Mouse (Mus musculus) retina, postnatal 7 days (tissue): ENCODE measurements at regions not wholly inside any gene's neighbourhood (a gene's known extent, or its start where the extent isn't known, plus 50 kb on each side); places are given as distances from the start of the nearest gene placed in this dataset.

Experiments used
- DNase-seq: peaks from one replicate; pipeline ENCODE4 v3.0.0-alpha.2; 2012; ENCODE audit warnings: low read depth, low spot score

DNA sequence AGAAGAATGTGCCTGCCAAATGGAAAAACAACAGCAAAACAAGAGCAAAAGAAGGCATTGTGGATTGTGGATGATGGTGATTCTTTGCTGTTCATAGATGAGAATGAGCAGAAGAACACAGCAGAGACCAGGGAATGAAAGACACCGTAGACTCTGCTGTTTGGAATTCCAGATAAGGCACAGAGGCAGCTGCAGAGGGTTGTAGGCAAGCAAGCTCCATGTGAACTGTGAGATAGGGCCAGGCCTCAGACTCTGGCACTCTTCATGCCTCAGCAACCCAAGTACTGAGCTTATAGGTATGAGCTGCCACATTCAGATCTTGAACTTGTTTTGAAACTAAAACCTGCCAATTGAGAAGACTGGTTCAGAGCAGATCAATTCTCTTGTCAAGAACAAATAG, 223.3 kb upstream of the Veph1 start:
- no peak for DNase-seq

DNA sequence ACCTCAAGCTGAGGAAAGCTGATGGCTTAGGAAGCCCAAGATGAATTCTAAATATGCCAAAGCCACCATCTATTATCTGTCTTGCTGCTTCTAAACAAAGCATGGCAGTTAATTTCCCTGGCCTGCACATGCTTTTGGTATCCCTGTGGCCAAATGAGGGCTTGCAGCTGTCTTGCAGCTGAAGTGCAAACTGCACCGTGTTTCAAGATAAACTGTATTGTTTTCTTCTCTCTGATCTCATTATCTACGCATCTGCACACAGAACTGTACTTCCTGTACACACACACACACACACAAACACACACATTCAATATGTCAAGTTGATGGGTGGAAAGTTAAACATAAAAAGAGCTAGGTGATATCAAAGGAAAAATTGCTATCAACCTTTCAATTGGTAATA, 221.7 kb upstream of the Veph1 start:
- DNase-seq: no peak

DNA sequence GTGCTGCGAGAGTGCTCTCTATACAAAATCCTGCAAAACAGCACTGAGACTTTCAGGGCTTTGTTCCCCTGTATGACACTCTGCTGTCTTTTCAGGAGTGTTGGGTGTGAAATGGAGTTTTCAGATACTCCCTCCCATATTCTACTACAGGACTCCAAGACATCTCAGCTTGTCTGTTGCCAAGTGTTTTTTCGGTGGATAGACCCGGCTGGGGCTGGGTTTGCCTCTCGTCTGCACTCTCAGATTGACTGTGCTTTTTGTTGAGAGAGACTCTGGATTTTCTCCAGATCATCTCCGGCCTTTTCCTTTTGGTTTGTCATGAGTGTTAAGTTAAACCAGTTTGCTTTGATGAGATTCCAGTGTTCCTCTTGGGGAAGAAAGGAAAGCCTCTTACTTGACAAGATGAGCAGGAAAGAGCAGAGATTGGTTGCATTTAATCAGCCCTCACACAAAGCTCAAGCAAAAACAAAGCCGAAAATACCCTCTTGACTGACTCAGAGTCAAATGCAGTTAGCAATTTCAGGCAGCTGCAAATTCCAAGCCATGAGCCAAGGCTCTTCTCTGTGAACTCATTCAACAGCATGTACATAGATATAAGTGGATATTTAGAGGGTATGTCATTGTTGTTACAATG, 219.3 kb upstream of the Veph1 start:
- DNase-seq: no peak

DNA sequence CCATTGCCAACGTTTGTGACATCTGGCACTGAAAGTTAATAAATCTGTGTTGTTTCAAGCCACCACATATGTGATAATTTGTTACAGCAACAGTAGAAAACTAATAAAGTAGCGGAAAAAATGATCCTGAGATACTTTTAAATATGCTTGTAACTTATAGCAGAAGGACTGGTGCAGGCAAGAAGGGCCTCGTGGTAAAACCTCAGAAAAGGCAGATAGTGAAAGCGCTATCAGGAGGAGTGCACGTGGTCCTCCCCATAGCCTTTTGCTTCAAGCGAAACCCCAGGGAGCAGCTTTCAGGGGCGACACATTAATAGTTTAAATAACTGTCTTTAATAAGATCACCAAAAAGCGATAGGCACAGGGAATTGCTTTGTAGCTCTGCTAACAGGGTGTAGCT, 217.9 kb upstream of the Veph1 start:
- no peak for DNase-seq

DNA sequence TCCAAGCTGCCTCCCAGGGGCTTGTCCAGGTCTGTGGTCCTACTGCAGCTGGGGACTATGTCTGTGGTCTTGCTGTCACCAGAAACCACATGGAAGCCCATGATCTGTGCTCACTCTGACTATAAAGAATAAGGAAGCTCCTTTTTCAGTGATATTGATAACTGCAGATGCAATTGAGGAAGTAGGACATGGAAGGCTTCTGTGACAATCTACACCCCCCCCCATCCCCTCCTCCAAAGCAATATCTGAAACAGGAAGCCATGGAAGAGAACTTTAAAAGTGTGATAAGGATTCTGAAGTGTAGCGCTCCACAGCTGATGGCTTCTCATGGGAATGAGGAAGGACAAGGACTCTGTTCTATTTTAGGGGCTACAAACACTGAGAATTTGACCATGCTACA, 215.8 kb upstream of the Veph1 start:
- DNase-seq: no peak

DNA sequence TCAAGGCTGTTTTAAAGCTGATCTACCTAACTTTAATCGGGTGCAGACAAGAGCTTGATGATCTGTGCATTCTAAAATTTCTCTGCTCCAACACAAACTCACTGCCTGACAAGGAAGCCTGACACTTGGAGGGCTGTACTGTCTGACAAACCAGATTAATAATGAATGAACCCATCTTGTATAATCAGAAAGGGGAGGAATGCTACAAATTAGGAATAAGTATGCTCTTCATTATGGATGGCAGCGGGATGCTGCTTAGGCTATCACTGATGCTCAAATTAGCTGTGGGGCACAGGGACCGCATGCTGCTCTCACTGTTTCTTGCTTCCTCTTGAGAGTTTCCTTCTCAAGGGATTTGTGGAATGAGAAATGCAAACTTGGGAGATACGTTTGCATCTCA, 213.8 kb upstream of the Veph1 start:
- DNase-seq: no peak

DNA sequence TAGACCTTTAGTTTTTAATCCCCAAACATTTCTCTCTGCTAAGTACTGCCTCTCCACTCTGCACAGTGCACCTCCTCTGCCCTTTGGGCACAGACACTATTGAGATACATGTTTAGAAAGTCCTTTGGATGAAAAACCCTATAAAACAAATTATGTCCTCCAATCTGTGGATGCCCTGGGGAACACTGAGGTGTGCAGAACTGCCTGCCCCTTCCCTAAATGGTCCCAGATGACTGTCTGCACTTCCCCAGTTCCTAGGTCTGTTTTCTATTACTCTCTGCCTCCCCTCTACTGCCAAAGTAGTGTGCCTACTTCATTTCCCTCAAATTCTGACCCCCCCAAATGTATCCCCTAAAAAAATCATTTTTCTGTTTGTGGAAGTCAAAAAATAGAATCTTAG, 209.5 kb upstream of the Veph1 start:
- no peak for DNase-seq

DNA sequence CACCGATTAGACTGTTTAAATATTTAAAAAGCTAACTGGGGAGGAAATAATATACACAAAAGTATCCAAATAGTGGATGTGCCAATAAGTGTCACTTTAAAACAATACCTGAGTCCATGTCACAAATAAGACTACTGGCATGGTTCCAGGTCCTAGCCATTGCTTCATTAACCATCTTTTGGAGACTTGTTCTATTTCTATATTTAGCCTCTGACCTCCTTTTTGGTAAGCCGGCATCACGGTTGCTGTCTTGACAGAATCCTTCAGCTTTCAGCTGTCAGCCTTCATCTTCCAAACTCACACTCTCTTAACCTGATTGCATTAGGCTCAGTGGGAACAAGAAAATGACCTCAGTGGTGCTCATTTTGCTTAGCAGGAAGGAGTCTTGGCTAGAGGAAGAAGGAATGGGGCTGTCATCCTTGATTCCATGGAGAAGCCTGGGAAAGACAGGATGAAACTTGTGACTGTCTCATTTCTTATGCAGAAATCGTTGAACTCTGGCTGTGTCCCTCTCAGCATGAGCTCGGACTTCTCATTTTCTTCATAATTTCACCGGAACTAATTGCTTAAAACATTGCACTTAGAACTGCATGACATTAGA, 208.9 kb upstream of the Veph1 start:
- DNase-seq: no peak

DNA sequence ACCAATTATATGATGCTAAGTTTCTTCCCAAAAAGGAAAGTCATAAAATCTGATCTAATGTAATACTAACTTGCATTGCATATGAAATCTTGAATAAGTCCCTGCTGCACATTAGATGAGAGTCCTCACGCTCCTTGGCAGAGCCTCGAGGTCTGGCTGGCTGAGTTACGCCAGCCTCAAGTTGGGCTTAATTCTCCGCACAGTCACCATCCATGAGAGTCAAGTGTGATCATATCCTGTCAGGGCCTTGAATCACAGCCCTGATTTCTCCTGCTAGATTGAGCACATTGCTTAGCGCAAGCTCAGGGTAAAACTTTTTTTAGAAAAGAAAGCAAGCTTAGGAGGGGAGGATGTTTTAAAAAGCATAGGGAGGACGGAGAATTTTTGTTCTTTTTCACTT, 208.1 kb upstream of the Veph1 start:
- DNase-seq: no peak

DNA sequence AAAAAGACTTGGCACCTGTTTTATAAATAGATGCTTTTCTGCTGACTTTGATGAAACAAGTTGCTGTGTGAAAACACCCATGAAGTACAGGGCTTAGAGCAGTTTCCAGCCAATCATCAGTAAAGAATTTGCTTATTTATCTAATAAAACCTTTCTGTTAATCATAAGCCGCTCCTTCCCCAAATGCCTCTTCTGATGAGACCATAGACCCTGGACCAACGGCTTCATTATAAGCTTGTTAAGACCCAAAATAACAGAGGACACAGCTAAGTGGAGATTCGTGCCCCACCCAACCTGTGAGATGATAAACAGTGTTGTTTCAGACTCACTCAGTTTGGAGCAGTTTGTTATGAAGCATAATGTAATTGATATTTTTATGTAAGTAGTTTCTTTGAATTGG, 207.0 kb upstream of the Veph1 start:
- no peak for DNase-seq

DNA sequence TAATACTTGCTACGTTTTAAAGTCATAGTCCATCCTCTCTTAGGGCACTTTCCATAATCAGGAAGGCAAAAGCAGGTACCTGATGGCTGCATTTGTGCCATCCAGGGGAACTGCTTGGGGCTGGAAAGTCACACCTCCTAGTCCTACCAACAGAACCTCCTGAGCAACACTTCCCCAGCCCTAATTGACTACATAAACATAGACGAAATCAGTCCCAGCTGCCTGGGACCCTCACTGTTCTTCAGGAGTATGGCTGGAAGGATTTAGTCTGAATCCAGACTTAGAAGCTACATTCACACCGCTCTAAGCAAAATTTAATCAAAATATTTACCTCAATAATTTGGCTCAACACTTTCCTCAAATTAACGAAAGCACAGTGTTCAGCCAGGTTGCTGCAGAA, 205.2 kb upstream of the Veph1 start:
- no peak for DNase-seq

DNA sequence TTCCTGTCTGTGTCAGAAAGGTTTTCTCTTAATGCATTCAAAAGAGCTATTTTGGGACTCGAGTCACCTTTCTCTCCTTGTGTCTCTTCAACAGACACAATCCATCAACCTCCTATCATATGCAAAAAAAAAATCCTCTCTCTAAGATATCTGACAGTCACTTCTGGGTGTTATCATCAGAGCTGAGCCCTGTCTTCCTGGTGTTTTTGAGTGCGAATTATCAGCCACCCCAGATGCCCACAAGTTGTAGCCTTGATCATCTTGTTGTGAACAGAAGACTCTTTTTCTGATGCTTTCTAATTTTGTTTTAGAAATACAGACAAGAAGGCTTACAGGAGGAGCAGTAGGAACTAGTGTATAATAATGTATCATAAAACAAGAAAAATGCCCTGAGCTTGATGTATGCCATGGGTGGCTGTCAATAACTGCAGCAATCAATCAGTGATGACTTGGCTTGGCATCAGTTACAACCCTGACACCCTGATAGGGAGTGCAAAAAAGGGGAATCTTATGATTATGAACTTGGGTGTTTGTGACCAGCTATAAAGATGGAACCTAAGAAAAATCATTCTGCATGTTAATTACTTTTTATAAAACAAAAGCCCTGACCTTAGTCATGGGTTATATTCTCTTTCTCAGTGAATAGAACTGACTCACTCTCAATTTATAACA, 197.9 kb upstream of the Veph1 start:
- no peak for DNase-seq

DNA sequence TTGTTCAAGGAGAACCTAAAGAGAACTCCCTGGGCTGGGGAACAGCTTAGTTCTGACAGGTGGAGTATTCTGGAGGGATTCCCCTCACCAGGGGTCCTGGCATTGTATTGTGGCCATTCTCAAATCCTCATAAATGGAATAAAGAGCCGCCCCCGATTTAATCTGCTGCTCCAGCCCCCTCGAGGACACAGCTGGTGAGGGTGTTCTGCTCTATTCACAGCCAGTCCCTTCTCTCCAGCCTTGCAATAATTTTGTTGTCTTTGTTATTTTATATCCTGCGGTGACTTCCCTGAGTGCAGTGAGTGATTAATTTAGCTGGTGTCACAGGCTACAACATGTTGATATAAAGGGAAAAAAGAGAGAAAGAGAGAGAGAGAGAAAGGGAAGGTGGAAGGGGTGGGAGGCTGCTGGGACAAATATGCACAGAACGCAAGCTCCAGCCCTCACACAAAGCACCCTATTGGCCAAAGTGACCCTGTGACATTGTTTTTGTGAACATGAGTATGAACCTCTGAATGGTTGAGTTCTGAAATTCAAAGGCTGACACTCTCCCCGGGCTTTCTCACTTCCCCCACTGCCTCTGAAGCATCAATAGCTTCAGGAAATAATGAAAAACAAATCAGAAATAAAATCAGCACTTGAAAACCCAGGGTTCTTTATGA, 194.2 kb upstream of the Veph1 start:
- DNase-seq: no peak

DNA sequence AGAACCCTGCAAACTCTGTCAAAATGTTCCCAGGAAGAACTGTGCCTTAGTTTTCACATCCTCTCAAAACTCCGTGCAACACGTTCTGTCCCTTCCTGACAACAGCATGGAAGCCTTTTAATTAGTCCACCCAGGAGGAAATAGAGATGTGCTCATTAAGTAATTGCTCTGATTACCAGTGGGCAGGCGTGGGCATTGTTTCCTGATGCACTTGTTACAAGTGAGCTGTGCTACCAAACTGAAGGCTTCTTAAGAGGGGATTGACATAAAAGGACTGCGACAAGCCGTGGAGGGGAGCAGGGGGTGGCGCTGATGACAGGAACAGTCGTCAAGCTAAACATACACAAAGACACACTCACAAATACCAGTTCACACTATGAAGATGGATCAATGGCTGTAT, 192.1 kb upstream of the Veph1 start:
- DNase-seq: no peak

DNA sequence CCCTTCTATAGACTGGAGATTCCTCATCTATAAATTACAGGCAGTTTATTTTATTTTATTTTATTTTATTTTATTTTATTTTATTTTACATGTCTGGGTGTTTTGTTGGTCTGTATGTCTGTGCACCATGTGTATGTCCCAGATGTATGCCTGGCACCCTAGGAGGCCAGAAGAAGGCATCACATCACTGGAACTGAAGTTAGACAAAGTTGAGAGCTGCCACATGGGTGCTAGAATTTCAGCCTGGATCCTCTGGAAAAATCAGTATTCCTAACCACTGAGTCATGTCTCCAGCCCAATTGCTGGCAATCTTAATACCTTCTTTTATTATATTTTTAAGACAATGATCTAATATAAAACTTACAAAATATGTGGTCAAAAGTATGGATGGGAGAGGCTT, 190.0 kb upstream of the Veph1 start:
- DNase-seq: no peak

DNA sequence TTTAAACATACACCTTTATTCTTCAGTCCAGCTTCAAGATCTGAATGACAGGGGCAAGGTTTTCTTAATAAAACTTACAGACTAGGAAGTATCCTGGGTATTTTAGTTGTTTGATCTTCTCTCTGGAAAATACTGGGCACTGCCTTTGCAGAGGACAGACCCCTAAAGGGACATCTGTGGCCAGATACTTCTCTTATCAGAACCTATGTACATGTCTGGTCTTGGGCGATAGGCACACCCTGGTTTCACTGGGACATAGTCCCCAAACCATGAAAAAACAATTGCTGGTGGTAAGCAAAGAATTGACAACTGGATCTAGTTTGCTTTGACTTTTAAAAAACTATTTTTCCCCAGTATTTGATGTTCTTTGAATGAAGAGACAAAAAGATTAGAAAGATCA, 189.5 kb upstream of the Veph1 start:
- DNase-seq: no peak

DNA sequence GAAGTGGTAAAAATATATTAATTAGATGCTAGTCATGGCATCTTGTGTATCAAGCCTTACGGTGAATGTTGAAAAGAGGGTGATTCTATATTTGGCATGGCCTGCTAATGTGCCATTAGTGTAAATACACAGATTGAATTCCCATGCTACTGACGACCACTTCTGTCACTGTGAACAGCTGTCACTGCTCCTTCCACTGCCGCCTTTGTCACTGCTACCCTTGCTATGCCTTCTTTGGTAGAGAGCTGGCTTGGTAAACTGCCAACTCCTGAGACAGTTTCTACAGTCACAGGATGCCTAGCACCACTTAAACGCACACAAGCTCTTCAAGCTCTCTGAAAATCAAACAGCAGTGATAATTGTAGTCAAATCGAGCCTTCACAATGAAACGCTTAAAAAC, 184.1 kb upstream of the Veph1 start:
- DNase-seq: no peak

DNA sequence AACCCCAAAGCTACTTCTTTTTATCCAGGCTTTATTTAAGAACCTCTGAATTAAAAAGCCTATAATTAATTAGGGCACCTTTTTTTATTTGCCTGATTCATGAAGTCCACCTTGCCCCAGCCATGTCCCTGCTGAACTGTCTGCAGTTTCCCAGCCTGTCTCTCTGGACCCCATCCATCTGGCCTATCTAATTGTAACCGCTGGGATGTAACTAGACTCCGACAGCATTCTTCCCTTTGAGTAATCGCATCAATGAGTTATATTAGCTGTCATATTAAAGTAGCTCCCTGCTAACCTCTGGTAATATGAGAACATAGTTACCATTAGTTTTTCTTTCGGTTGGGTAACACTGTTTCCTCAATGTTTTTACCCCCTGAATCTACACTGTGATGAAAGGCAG, 182.6 kb upstream of the Veph1 start:
- no peak for DNase-seq

DNA sequence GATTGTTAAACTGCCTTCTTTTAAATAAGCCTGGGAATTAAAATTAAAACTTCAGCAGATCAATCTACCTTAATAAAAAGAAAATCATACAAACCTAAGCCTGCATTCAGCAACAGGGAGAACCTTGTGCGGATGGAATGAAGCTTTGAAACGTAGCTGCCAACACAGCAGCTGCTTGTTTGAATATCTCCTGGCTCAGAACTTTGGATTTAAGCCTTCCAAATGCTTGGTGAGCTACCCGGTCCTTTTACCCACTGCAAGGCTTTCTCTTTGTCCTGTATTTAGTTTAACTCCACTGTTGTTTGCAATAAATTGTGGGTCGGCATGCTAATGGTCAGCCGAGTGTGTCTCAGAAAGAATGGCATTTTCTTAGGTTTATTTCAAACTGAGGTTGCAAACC, 169.7 kb upstream of the Veph1 start:
- no peak for DNase-seq

DNA sequence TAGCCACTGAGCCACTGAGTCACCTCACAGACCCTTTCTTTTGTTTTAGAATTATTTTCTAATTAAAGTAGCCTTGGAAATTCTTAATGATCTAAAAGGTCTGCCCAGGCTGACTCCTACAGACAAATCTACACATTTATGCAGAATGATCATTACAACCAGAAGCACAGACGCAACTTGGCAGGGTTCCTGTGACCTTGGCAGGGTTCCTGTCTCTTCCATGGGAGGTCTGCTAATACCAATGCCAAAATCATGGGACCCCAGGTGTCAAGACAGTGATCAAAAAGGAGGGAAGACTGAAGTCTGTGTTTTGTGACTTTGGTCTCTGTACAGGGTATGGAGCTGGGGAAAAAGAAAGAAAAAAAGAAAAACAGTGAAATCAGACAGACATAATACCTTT, 168.7 kb upstream of the Veph1 start:
- DNase-seq: no peak

DNA sequence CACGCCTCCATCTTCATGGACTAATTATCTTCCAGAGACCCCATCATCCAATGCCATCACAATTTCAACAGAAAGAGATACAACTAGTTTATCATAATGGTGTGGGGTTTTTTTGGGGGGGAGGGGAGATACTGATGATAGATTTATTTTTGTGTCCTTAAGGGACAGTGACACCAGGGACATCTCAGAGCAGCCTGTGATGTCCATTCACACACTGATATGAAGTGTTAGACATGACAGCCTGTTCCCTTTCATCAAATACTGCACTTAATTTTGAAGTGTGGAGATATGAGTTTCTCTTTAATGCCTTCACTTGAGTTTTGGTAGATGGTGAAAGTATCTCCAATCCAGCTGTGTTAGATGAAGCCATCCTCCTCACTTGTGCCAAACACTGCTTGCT, 165.7 kb upstream of the Veph1 start:
- DNase-seq: no peak

DNA sequence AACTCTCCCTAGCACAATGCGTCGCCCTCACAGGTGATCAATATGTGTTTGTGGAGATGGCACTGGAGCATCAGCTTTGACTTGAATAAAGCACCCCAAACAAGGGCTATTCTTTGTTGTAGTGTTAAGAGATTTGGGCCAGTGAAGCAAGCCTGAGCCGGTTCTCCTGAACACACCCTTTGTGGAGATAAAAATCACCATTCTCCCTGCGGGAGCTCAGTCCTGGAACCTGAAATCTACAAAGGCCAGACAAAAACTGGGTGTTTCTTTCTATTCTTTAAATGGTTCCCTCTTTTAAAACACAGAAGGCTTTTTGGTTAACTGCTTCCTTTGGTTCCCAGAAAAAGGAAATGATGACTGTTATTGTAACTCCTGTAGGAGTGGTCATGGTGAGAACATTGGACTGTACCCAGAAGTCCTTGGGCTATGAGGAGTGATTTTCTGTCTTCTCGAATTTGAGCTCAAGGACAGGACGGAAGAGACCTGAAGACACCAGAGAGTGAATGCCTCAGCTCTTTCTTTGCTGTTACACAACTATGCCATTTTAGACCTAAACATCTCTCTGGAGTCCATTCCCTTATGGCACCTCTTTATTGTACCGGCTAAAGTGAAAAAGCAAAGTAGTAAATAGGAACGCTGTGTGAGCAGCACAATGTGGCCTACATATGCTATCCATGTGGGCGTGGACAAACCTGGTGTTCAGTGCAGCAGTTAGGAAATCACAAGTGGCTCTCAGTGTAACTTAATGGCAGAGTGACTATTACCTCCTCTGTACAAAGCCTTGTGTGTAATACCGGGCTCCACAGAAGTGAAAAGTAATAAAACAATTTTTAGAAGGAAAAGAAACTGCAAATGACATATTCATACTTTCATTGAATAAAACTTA, 149.9 kb upstream of the Veph1 start:
- no peak for DNase-seq
